Mouse (Mus musculus): ENCODE measurements around the gene Tas2r105. TPM values are rescaled to one million over a fixed set of nuclear protein-coding genes. Genes with fewer than 3 reads are reported as not detected.

Tas2r105 gene
- total RNA-seq (2021): not detected
- long read RNA-seq, experiment 1: 0 reads
- long read RNA-seq, experiment 2: 0 reads

- no peak for DNase-seq (ENCODE audit: low spot score in 2 of 2)
Measured at GRCm38 (mm10) chr6:131687395-131687794, at the start of gene Tas2r105. Tas2r105 (minus strand) TSS chr6:131687495.

DNA sequence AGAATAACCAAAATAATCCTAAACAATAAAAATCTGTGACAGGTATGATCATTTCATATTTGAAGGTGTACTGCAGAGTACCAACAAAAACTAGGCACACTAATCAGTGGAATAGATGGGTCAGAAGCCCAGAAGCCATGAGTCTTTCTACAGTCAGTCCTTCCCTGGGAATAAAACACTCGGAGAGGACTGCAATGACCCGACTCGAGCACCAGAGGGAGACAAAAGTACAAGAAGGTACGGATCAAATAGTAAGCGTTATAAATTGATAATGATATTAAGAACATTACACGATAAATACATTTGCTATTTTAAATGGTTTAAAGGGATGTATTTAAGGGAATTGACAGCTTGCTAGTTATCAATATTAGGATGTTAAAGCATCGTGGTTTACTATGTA, 25.5 kb upstream of the Tas2r105 start:
- no peak for DNase-seq (ENCODE audit: low spot score in 2 of 2)

DNA sequence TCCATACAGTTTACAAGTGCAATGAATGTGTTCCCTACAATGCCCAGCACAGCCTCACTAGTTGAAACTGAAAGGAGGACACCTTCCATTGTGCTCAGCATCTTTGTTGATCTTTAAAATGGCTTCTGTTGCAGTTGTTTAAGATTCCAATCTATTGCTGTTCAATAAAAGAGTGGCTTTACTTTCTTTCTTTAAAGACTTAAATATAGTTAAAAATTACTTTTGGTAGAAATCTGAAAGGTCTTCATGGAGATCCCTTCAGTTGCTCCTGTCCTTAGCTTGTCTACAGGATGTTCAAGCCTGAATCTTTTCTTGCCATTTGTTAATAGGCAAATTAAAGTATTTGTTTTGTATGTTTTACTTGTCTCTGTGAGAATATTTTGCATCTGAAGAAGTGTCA, 2.7 kb upstream of the Tas2r105 start, which contains the start of gene Tas2r114:
Gene Tas2r114 (minus strand): TSS at position 101 of the 400 bp plus-strand sequence.
- DNase-seq (ENCODE audit: low spot score in 2 of 2): no peak

- no peak for DNase-seq (ENCODE audit: low spot score in 2 of 2)
Measured at GRCm38 (mm10) chr6:131685644-131686043, 1.7 kb downstream of the Tas2r105 start, which contains the start of gene Tas2r104. Tas2r104 (minus strand) TSS chr6:131685744.

DNA sequence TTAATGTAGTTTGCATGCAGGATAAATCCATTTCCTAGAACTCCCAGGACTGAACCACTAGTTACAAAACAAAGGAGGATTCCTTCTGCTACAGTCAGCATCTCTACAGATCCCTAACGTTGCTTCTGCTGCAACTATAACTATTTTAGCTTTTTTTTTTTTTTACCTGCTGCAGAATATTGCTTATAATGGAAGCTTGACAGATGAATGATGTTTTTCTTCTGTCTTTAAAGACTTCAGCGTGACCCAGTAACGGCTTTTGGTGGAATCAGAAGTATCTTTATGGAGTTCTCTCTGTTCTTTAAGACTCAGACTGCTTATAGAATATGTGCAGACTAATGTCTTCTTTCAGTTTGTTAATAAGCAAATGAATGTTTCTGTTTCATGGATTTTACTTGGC, 8.5 kb downstream of the Tas2r105 start, which contains the start of gene Tas2r106:
Gene Tas2r106 (minus strand): TSS at position 101 of the 400 bp plus-strand sequence.
- no peak for DNase-seq (ENCODE audit: low spot score in 2 of 2)

DNA sequence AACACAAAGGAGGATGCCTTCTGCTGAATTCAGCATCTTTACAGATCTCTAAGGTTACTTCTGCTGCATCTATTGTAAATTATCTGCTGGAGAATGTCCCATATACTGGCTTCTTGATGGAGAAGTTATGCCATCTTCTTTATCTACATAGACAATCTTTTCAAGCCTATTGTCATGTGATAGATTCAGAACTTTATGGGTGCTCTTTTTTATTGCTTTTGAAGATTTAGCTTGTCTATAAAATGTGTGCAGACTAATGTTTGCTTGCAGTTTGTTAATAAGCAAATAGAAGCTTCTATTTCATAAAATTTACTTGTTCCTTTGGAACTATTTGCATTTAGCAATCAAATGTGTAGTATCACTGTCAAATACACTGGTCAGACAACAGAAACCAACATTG, 27.2 kb downstream of the Tas2r105 start, which contains the start of gene Tas2r107:
Gene Tas2r107 (minus strand): TSS at position 101 of the 400 bp plus-strand sequence.
- DNase-seq (ENCODE audit: low spot score in 2 of 2): no peak

Other genes with a start within 250 kb of the Tas2r105 start
- gene 5430401F13Rik, start 201.1 kb downstream of the Tas2r105 start, total RNA-seq (2021): not detected
- gene Gm6619, start 201.1 kb downstream of the Tas2r105 start, total RNA-seq (2021): not detected
- not detected for gene Tas2r130, start 56.6 kb downstream of the Tas2r105 start, total RNA-seq (2021)
- not detected for gene Tas2r107, start 27.3 kb downstream of the Tas2r105 start, total RNA-seq (2021)
- gene Tas2r106, start 8.6 kb downstream of the Tas2r105 start, total RNA-seq (2021): not detected
- not detected for gene Tas2r104, start 1.8 kb downstream of the Tas2r105 start, total RNA-seq (2021)
- gene Tas2r114, start 2.6 kb upstream of the Tas2r105 start, total RNA-seq (2021): not detected